In the genomic region with DNA sequence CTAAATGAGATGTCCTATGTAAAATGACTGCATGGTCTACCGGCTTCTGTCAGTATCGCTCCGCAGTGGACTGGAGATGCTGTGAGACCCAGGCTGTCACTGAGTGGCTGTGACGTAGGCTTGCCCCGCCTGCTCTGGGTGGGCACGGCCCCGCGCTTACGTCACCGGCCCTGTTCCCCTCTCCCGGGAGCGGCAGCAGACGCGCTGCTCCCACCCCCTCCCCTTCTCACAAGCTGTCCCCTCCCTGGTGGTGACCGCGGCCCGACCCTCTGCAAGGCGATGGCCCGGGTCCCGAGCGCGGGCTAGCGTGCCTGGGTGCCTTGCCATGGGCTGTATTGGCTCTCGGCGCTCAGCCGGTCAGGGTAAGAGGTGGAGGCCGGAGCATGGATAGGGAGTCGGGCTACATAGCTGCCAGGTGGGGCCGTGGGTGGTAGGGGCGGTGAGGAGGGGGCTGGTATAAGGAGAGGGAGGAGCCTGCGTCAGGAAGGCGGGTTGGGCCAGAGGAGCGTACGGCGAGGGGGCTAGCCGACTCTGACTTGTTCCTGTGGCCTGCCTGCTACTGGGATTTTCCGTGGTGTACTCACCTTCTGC, we compare ENCODE assay signal across 1 mouse cellular context.
TF ChIP-seq lines count a peak whose summit lies in the region.

Gene Fam131a, plus strand, starts transcription at position 131 of the 591 bp plus-strand sequence.

TF ChIP-seq in CH12.LX, 34 proteins besides CTCF, POLR2A, EP300 and RAD21 (continued from another document):
- no peak; the same call in 1 of the 2 replicates for TF ChIP-seq HCFC1 (IDR thresholded peaks at IDR 0.05; ENCODE audit: low read depth, low read length)
